9 mouse cellular contexts compared by ENCODE assay signal in the genomic region with DNA sequence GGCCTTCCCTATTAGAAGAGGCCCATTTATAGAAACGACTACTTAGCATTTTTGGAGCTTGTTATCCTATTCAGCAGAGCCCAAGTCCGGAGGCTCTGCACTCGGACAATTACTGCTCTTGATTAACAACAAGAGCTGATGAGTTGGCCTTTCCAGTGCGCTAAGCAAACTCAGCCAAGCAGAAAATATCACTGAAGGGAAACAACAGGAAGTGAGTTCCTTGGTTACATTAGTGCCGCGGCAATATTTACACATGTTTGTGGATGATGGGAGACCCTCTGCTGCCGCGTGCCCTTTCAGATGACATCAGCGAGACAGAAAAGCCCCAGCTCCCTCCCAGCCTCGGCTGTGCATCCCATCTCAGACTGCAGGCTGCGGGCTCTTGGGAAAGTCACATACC.
DNase-seq lines count a peak whose midpoint lies in the region; ATAC-seq and TF ChIP-seq lines count a peak whose summit lies in the region.
"Had no signal": no experiment of that assay in that cellular context is flagged by ENCODE, and none has a peak within 500 bp of the region (broad histone marks: within the 10 kb centered on the region; RNA-seq: fewer than 3 reads in every experiment).

No protein-coding gene starts in this region.

- no peak overlapping the region for H3K27ac ChIP-seq in midbrain, embryonic 16.5 days (ENCODE audit: low read length)
- H3K27ac ChIP-seq in intestine, postnatal 0 days (ENCODE audit: low read depth, low read length): no peak overlapping the region
- H3K27ac ChIP-seq: embryonic facial prominence, embryonic 13.5 days had no signal

- ATAC-seq in midbrain, embryonic 16.5 days: peak; percentile 32; the same call in 1 of the 2 replicates
- ATAC-seq in intestine, postnatal 0 days: no peak

- H3K4me2 ChIP-seq in midbrain, embryonic 16.5 days (ENCODE audit: low read length): no peak overlapping the region
- H3K4me2 ChIP-seq in intestine, postnatal 0 days (replicated peaks; ENCODE audit: low read depth): no peak overlapping the region
- H3K4me2 ChIP-seq: embryonic facial prominence, embryonic 13.5 days had no signal

- DNase-seq in cerebellum, postnatal 10 days: peak; percentile 31 to 36
- DNase-seq in cerebellum, adult 11 months: no peak
- peak; percentile 36 for DNase-seq in brain, embryonic 18.5 days (ENCODE audit: low read depth, low spot score)
- peak; percentile 3 to 31 for DNase-seq in frontal cortex, postnatal 36 days (ENCODE audit: low spot score in 2 of 2)
- DNase-seq in urinary bladder, postnatal 10 days (ENCODE audit: low spot score): no peak
- no peak for DNase-seq in heart, postnatal 36 days

- H3K27me3 ChIP-seq in midbrain, embryonic 16.5 days (ENCODE audit: control insufficient read depth, insufficient read depth, low read depth, low read length): no peaks in the 10 kb centered on the region; the same call in 1 of the 2 replicates
- no peaks in the 10 kb centered on the region for H3K27me3 ChIP-seq in intestine, postnatal 0 days (replicated peaks; ENCODE audit: control insufficient read depth, insufficient read depth, low read length)
- H3K27me3 ChIP-seq: embryonic facial prominence, embryonic 13.5 days had no signal

- no peaks in the 10 kb centered on the region for H3K9me3 ChIP-seq in midbrain, embryonic 16.5 days (replicated peaks; ENCODE audit: control insufficient read depth, low read length, poor library complexity, severe bottlenecking)
- H3K9me3 ChIP-seq in intestine, postnatal 0 days (ENCODE audit: control insufficient read depth): no peaks in the 10 kb centered on the region
- H3K9me3 ChIP-seq: embryonic facial prominence, embryonic 13.5 days had no signal

- TF ChIP-seq CTCF in intestine, postnatal 0 days (IDR thresholded peaks at IDR 0.05; ENCODE audit: low read depth): no peak

- no peaks in the 10 kb centered on the region for H3K36me3 ChIP-seq in midbrain, embryonic 16.5 days (ENCODE audit: control insufficient read depth, insufficient read depth, low read length)
- no peaks in the 10 kb centered on the region for H3K36me3 ChIP-seq in intestine, postnatal 0 days (ENCODE audit: control insufficient read depth, insufficient read depth)
- H3K36me3 ChIP-seq: embryonic facial prominence, embryonic 13.5 days had no signal

- H3K4me3 ChIP-seq in midbrain, embryonic 16.5 days (ENCODE audit: low read depth, low read length): no peak overlapping the region
- H3K4me3 ChIP-seq in intestine, postnatal 0 days (ENCODE audit: low read depth, low read length): no peak overlapping the region
- H3K4me3 ChIP-seq: embryonic facial prominence, embryonic 13.5 days had no signal

- H3K9ac ChIP-seq in midbrain, embryonic 16.5 days (ENCODE audit: low read depth, low read length): no peak overlapping the region
- H3K9ac ChIP-seq in intestine, postnatal 0 days (ENCODE audit: low read depth, low read length): no peak overlapping the region
- H3K9ac ChIP-seq: embryonic facial prominence, embryonic 13.5 days had no signal

- intact Hi-C loops in heart, postnatal 36 days (cut with DNase I): no loop called here

- 34% methylated on average over 11 of the region's 11 CpGs for WGBS in midbrain, embryonic 16.5 days
- 63% methylated on average over 11 of the region's 11 CpGs for WGBS in intestine, postnatal 0 days

- H3K4me1 ChIP-seq in midbrain, embryonic 16.5 days (ENCODE audit: control insufficient read depth, insufficient read depth, low read length): 0 out of 2 replicates have a peak, but pooled peaks cover 3% of the 10 kb centered on the region
- H3K4me1 ChIP-seq in intestine, postnatal 0 days (replicated peaks; ENCODE audit: control insufficient read depth, insufficient read depth, low read length): no peaks in the 10 kb centered on the region

Comparison
In these comparisons a context has a peak if more than half of its experiments do, and no peak if none do; other contexts are left out.
1. DNase-seq: peak in cerebellum, postnatal 10 days (2 of 2), brain, embryonic 18.5 days (single experiment) and frontal cortex, postnatal 36 days (2 of 2); none in cerebellum, adult 11 months (single experiment), urinary bladder, postnatal 10 days (single experiment) and heart, postnatal 36 days (0 of 2).